Mouse (Mus musculus) kidney, postnatal 25 days (tissue): ENCODE measurements at regions not wholly inside any gene's neighbourhood (a gene's known extent, or its start where the extent isn't known, plus 50 kb on each side); places are given as distances from the start of the nearest gene placed in this dataset.
A peak's percentile ranks its signal among the peaks of the same experiment; 100 is the strongest.

Source experiments
- DNase-seq, 2 experiments: peaks; one replicate each; pipeline ENCODE4 v3.0.0; 2021; ENCODE audit warnings: mixed read lengths in 2 of 2

- DNase-seq: no peak
Observed at GRCm38 (mm10) chr7:67429008-67429873, 56.6 kb upstream of the Mef2a start.

- DNase-seq: no peak
Observed at GRCm38 (mm10) chr7:67428388-67428787, 55.7 kb upstream of the Mef2a start.

- no peak for DNase-seq
Observed at GRCm38 (mm10) chr7:67426076-67426475, 53.4 kb upstream of the Mef2a start.

- no peak for DNase-seq
Observed at GRCm38 (mm10) chr7:67425581-67425980, 52.9 kb upstream of the Mef2a start.

- DNase-seq: peak; percentile 35 to 61
Observed at GRCm38 (mm10) chr7:67424810-67425485, 52.3 kb upstream of the Mef2a start.
